Mouse (Mus musculus): ENCODE data around the gene Rtn4rl1.

DNA sequence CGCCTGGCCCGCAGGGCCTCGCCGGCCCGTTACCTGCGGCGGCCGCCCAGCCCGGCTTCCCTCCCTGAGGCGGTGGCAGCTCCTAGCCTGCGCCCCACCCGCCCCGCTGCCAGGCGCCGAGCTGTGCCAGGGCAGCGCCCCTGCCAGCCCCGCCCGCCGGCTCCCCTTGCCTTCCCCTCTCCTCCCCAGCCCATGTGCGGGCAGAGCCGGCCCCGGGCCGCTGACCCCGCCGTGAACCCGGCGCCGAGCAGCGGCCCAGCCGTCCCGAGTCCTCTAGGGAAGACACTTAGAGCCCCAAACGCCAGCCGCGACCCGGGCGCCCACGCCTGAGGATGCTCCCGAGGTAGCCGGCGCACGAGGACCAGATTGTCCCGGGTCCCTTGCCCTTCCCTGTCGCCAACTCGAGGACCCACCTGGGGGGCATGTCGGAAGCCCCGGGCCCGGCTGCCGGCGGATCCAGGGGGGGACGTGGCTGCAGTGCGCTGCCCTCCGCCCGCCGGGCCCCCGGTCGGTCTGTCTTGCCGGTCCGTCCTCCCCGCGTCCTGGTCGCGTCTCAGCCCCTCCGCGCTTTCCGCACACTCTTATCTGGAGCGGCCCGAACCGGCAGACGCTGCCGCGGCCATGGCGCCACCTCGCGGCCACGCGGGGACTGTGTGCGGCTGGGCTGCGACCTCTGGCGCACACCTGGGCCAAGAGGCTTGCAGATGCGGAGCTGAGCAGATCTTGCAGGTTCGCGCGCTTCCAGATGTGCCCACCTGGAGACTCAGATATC, 24.8 kb upstream of the Rtn4rl1 start:
- no peak for TF ChIP-seq POLR2A (IDR thresholded peaks at IDR 0.05; ENCODE audit: insufficient read depth, low read depth, low read length)
- peak; percentile 86 for TF ChIP-seq CTCF (IDR thresholded peaks at IDR 0.05; ENCODE audit: insufficient read depth, low read depth, low read length)

Measured in olfactory bulb, adult 2 months (tissue).